Mouse (Mus musculus): Measurements from ENCODE around the gene Dhx29. TPM values are rescaled to one million over a fixed set of nuclear protein-coding genes. Genes with fewer than 3 reads are reported as not detected.

Dhx29 gene
- 6.1 and 6.3 TPM in 2 replicates for polyA plus RNA-seq (2015; fragmentation: Nextera tagmentation; extraction: Ambion mirVana)

- Histone ChIP-seq H3K27ac (replicated peaks) (peak within 1 kb of the TSS; percentile 94), H3K4me1 (replicated peaks) (peaks cover 40% of the 10 kb centered on the region), H3K4me3 (replicated peaks) (peak within 1 kb of the TSS; percentile 84), H3K36me3 (replicated peaks) (peaks cover 15% of the 10 kb centered on the region), H3K9ac (peak within 1 kb of the TSS; percentile 80), H3K27me3 (no peaks in the 10 kb centered on the region), H3K4me2 (peak within 1 kb of the TSS; percentile 88), H3K9me3 (replicated peaks) (no peaks in the 10 kb centered on the region)
- under 1% methylated on average over 57 of the region's 57 CpGs for WGBS (ENCODE audit: insufficient replicate concordance)
- peak; percentile 98 for ATAC-seq (ENCODE audit: insufficient read depth)
These were observed at the start of gene Dhx29, which contains the start of gene Mtrex for GRCm38 (mm10) chr13:112927287-112928001. Gene Dhx29 (plus strand): TSS chr13:112927454. Gene Mtrex (minus strand): TSS chr13:112927398.

- Histone ChIP-seq H3K36me3 (replicated peaks) (peaks cover 82% of the 10 kb centered on the region), H3K4me2 (no peak overlapping the region), H3K4me3 (replicated peaks) (no peak overlapping the region), H3K9ac (no peak overlapping the region), H3K27me3 (no peaks in the 10 kb centered on the region), H3K27ac (replicated peaks) (no peak overlapping the region), H3K9me3 (replicated peaks) (no peaks in the 10 kb centered on the region), H3K4me1 (replicated peaks) (no peaks in the 10 kb centered on the region)
- WGBS (ENCODE audit: insufficient replicate concordance) = 87% methylated on average over 12 of the region's 12 CpGs
- ATAC-seq (ENCODE audit: insufficient read depth) = no peak
These were observed 40.0 kb upstream of the Dhx29 start for GRCm38 (mm10) chr13:112887234-112887633.

DNA sequence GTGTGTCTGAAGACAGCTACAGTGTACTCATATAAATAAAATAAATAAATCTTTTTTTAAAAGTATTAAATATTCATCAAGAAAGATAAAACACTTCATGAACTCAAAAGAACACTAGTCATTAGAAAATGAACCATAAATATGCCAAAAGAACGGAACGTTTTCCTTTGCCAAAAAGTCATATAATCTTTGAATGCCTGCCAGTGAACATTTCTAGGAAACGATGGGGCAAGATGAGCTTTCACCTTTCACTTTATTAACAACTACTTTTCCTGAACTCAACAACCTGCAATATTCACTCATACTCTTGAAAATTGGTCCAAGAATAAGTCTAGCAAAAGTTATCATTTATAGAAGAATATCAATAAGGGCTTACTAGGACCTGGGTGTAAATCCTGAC is 25.1 kb upstream of the Dhx29 start:
- H3K4me2 ChIP-seq = no peak overlapping the region
- H3K4me3 ChIP-seq (replicated peaks) = no peak overlapping the region
- no peaks in the 10 kb centered on the region for H3K4me1 ChIP-seq (replicated peaks)
- H3K9me3 ChIP-seq (replicated peaks) = no peaks in the 10 kb centered on the region
- peaks cover 85% of the 10 kb centered on the region for H3K36me3 ChIP-seq (replicated peaks)
- ATAC-seq (ENCODE audit: insufficient read depth) = no peak
- no peak overlapping the region for H3K9ac ChIP-seq
- H3K27me3 ChIP-seq = no peaks in the 10 kb centered on the region
- 89% methylated on average over 3 of the region's 3 CpGs for WGBS (ENCODE audit: insufficient replicate concordance)
- H3K27ac ChIP-seq (replicated peaks) = no peak overlapping the region

DNA sequence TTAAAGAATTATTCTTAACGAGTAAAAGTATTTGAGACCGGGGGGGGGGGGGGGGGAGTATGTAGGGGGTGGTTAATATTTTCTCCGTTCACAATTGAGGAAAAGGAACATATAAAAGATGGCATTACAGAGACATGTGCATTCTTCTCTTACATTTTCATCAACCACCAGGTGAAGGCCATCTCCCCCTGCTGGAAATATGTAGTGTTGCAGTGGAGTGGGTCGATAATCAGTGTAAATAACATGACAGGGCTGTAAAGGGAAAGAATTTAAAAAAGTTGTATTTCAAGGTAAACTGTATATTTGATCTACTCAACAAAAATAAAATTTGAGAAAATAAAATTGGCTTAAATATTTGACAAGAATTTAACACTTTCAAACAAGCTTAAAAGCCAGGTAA is 17.6 kb upstream of the Dhx29 start:
- Histone ChIP-seq H3K4me1 (replicated peaks) (no peaks in the 10 kb centered on the region), H3K36me3 (replicated peaks) (peaks cover 72% of the 10 kb centered on the region), H3K4me3 (replicated peaks) (no peak overlapping the region), H3K9me3 (replicated peaks) (no peaks in the 10 kb centered on the region), H3K9ac (no peak overlapping the region), H3K4me2 (no peak overlapping the region), H3K27ac (replicated peaks) (no peak overlapping the region), H3K27me3 (no peaks in the 10 kb centered on the region)
- 42% methylated on average over 4 of the region's 4 CpGs for WGBS (ENCODE audit: insufficient replicate concordance)
- ATAC-seq (ENCODE audit: insufficient read depth) = no peak

- Histone ChIP-seq H3K4me1 (replicated peaks) (no peaks in the 10 kb centered on the region), H3K27ac (replicated peaks) (no peak overlapping the region)
These were observed 16.8 kb upstream of the Dhx29 start for GRCm38 (mm10) chr13:112910434-112910833.

GRCm38 (mm10) chr13:112919141-112919865 is 8.0 kb upstream of the Dhx29 start:
- Histone ChIP-seq H3K27me3 (no peaks in the 10 kb centered on the region), H3K4me1 (replicated peaks) (peaks cover 6% of the 10 kb centered on the region), H3K9ac (no peak overlapping the region), H3K9me3 (replicated peaks) (no peaks in the 10 kb centered on the region), H3K36me3 (replicated peaks) (peaks cover 50% of the 10 kb centered on the region), H3K27ac (replicated peaks) (no peak overlapping the region), H3K4me3 (replicated peaks) (no peak overlapping the region), H3K4me2 (no peak overlapping the region)
- WGBS (ENCODE audit: insufficient replicate concordance) = 79% methylated on average over 4 of the region's 4 CpGs
- ATAC-seq (ENCODE audit: insufficient read depth) = no peak

More at GRCm38 (mm10) chr13:112910434-112910833, 16.8 kb upstream of the Dhx29 start:
- 83% methylated on average over 4 of the region's 4 CpGs for WGBS (ENCODE audit: insufficient replicate concordance)
- Histone ChIP-seq H3K36me3 (replicated peaks) (peaks cover 67% of the 10 kb centered on the region), H3K27me3 (no peaks in the 10 kb centered on the region), H3K4me2 (no peak overlapping the region), H3K4me3 (replicated peaks) (no peak overlapping the region), H3K9me3 (replicated peaks) (no peaks in the 10 kb centered on the region), H3K9ac (no peak overlapping the region)
- no peak for ATAC-seq (ENCODE audit: insufficient read depth)

GRCm38 (mm10) chr13:112920906-112921305 is 6.3 kb upstream of the Dhx29 start:
- WGBS (ENCODE audit: insufficient replicate concordance) = 72% methylated on average over 3 of the region's 3 CpGs
- H3K27me3 ChIP-seq = no peaks in the 10 kb centered on the region
- H3K9ac ChIP-seq = no peak overlapping the region
- ATAC-seq (ENCODE audit: insufficient read depth) = no peak
- peaks cover 42% of the 10 kb centered on the region for H3K36me3 ChIP-seq (replicated peaks)
- H3K9me3 ChIP-seq (replicated peaks) = no peaks in the 10 kb centered on the region
- no peak overlapping the region for H3K4me3 ChIP-seq (replicated peaks)
- H3K4me1 ChIP-seq (replicated peaks) = peaks cover 21% of the 10 kb centered on the region
- no peak overlapping the region for H3K27ac ChIP-seq (replicated peaks)
- no peak overlapping the region for H3K4me2 ChIP-seq

DNA sequence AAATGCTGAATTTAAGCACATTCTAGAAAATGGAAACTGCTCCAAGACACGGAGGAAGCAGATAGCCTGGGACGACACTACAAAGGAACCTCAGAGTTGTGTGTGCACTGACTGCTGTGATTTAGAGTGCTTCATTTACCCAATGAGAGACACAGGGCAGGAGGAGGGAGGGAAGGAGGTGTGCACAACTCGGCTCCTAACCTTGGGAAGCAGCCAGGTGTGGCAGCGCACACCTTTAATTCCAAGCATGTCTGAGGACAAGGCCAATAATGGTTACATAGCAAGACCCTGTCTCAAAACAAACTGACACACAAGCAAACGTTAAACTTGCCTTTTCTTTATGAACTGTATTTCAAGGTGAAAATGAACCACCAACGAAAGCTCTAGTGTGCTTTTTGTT is 2.0 kb upstream of the Dhx29 start:
- peak overlapping the region; percentile 84; the same call in 1 of the 2 replicates for H3K4me3 ChIP-seq (replicated peaks)

DNA sequence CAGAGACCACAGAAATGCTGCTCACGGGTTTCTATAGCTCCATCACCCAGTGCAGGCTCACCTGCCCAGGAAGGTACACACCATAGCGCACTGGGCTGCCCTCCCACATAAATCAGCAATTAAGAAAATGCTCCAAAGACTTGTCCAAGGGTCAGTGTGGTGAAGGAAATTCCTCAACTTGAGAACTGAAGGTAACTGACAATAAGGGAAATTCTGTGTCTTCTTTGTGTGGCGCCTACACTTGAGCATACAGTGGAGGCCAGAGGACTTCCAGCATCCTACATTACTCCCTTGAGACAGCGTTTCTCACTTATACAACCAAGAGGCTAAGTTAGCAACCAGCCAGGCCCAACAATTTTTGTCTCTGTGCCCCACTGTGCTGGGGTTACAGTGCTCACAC is 1.3 kb upstream of the Dhx29 start:
- peak overlapping the region; percentile 88 for H3K4me2 ChIP-seq
- H3K9me3 ChIP-seq (replicated peaks) = no peaks in the 10 kb centered on the region
- no peaks in the 10 kb centered on the region for H3K27me3 ChIP-seq
- H3K4me1 ChIP-seq (replicated peaks) = peaks cover 40% of the 10 kb centered on the region
- H3K36me3 ChIP-seq (replicated peaks) = peaks cover 14% of the 10 kb centered on the region
- H3K4me3 ChIP-seq (replicated peaks) = peak overlapping the region; percentile 84
- WGBS (ENCODE audit: insufficient replicate concordance) = 44% methylated on average over 4 of the region's 4 CpGs
- H3K27ac ChIP-seq (replicated peaks) = no peak overlapping the region
- H3K9ac ChIP-seq = peak overlapping the region; percentile 80
- no peak for ATAC-seq (ENCODE audit: insufficient read depth)

More for the DNA sequence above, 2.0 kb upstream of the Dhx29 start:
- H3K4me2 ChIP-seq = peak overlapping the region; percentile 88
- WGBS (ENCODE audit: insufficient replicate concordance) = 72% methylated on average over 6 of the region's 6 CpGs
- ATAC-seq (ENCODE audit: insufficient read depth) = no peak
- H3K4me1 ChIP-seq (replicated peaks) = peaks cover 40% of the 10 kb centered on the region
- H3K27ac ChIP-seq (replicated peaks) = no peak overlapping the region
- no peaks in the 10 kb centered on the region for H3K27me3 ChIP-seq
- no peaks in the 10 kb centered on the region for H3K9me3 ChIP-seq (replicated peaks)
- H3K36me3 ChIP-seq (replicated peaks) = peaks cover 11% of the 10 kb centered on the region
- H3K9ac ChIP-seq = no peak overlapping the region

DNA sequence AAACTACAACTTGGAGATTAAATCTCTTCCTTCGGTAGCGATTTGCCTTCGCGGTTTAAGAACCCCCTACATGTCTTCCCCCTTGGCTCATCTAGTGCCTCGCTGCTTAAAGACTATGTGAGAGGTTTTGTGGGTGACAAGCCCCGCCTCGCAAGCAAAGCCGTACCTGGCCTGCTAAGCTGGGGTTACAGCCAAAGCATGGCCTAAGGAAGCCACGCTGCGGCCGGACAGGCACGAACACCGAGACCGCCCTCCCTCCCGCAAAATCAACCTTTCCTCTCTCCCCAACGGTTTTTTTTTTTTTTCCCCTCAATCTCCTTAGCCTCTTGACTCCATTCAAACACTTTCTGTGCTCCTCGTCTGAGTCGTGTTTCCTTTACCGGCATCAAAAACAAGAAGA is 458 bp upstream of the Dhx29 start:
- H3K27me3 ChIP-seq = no peaks in the 10 kb centered on the region
- ATAC-seq (ENCODE audit: insufficient read depth) = peak; percentile 25
- peak overlapping the region; percentile 94 for H3K27ac ChIP-seq (replicated peaks)
- peaks cover 40% of the 10 kb centered on the region for H3K4me1 ChIP-seq (replicated peaks)
- peak overlapping the region; percentile 88 for H3K4me2 ChIP-seq
- H3K4me3 ChIP-seq (replicated peaks) = peak overlapping the region; percentile 84
- under 1% methylated on average over 19 of the region's 19 CpGs for WGBS (ENCODE audit: insufficient replicate concordance)
- H3K9me3 ChIP-seq (replicated peaks) = no peaks in the 10 kb centered on the region
- peaks cover 14% of the 10 kb centered on the region for H3K36me3 ChIP-seq (replicated peaks)
- peak overlapping the region; percentile 80 for H3K9ac ChIP-seq

GRCm38 (mm10) chr13:112928038-112928668 is 899 bp downstream of the Dhx29 start:
- no peaks in the 10 kb centered on the region for H3K9me3 ChIP-seq (replicated peaks)
- peak overlapping the region; percentile 94 for H3K27ac ChIP-seq (replicated peaks)
- peaks cover 40% of the 10 kb centered on the region for H3K4me1 ChIP-seq (replicated peaks)
- no peaks in the 10 kb centered on the region for H3K27me3 ChIP-seq
- peaks cover 20% of the 10 kb centered on the region; the same call in 1 of the 2 replicates for H3K36me3 ChIP-seq (replicated peaks)
- H3K9ac ChIP-seq = peak overlapping the region; percentile 80
- 8% methylated on average over 8 of the region's 8 CpGs for WGBS (ENCODE audit: insufficient replicate concordance)
- H3K4me2 ChIP-seq = peak overlapping the region; percentile 88
- H3K4me3 ChIP-seq (replicated peaks) = peak overlapping the region; percentile 84
- no peak for ATAC-seq (ENCODE audit: insufficient read depth)

Data from liver, embryonic 15.5 days (tissue).